In the genomic region with DNA sequence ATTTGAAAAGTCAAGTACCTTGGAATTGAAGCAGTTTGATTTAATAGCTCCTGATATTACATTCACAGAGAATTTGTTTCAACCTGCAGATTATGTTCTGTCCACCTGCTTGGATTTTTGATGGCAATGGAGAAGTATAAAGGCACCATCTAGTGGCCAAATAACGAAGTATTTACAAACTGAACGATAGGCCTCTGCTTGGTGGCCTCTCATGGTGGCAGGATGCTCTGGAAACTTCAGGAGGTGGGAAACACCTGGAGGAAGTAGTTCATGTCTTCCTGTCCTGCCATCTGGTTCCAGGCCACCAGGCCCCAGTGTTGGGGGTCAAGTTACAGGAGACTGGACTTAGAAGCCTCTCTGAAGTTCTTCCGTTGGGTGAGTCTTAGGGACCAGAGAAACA, we compare ENCODE assay signal across 9 mouse cellular contexts. TPM values are rescaled to one million over a fixed set of nuclear protein-coding genes. Genes with fewer than 3 reads are reported as not detected.
A peak's percentile ranks its signal among the peaks of the same experiment; 100 is the strongest.
DNase-seq lines count a peak whose midpoint lies in the region; ATAC-seq and TF ChIP-seq lines count a peak whose summit lies in the region.
"Had no signal": no experiment of that assay in that cellular context is flagged by ENCODE, and none has a peak within 500 bp of the region (broad histone marks: within the 10 kb centered on the region; RNA-seq: fewer than 3 reads in every experiment).

No protein-coding gene starts in this region.

- H3K4me3 ChIP-seq in left cerebral cortex, adult 2 months, result no peak overlapping the region
- no peak overlapping the region for H3K4me3 ChIP-seq in MEL (ENCODE audit: control insufficient read depth in 1 of 2, insufficient read depth in 1 of 2, low read depth in 2 of 2, low read length in 2 of 2)
- H3K4me3 ChIP-seq in intestine, postnatal 0 days (ENCODE audit: low read depth, low read length), result no peak overlapping the region
- H3K4me3 ChIP-seq: embryonic facial prominence, embryonic 15.5 days; limb, embryonic 12.5 days had no signal

- H3K9ac ChIP-seq in MEL (ENCODE audit: control insufficient read depth, low read depth, low read length, poor library complexity, severe bottlenecking), result no peak overlapping the region
- H3K9ac ChIP-seq in intestine, postnatal 0 days (ENCODE audit: low read depth, low read length), result no peak overlapping the region
- H3K9ac ChIP-seq: embryonic facial prominence, embryonic 15.5 days; limb, embryonic 12.5 days had no signal

- TF ChIP-seq RAD21 in MEL (IDR thresholded peaks at IDR 0.05; ENCODE audit: low read depth, low read length), result peak; percentile 67

- H3K4me2 ChIP-seq in intestine, postnatal 0 days (replicated peaks; ENCODE audit: low read depth), result no peak overlapping the region
- H3K4me2 ChIP-seq: embryonic facial prominence, embryonic 15.5 days; limb, embryonic 12.5 days had no signal

- WGBS in intestine, postnatal 0 days, result 26% methylated on average over 3 of the region's 3 CpGs

- no peaks in the 10 kb centered on the region for H3K4me1 ChIP-seq in MEL (ENCODE audit: control insufficient read depth in 1 of 2, insufficient read depth in 2 of 2, low read length in 2 of 2)
- H3K4me1 ChIP-seq in intestine, postnatal 0 days (replicated peaks; ENCODE audit: control insufficient read depth, insufficient read depth, low read length), result no peaks in the 10 kb centered on the region
- H3K4me1 ChIP-seq: embryonic facial prominence, embryonic 15.5 days had no signal

- DNase-seq in left cerebral cortex, adult 2 months (ENCODE audit: extremely low spot score in 1 of 2, low spot score in 2 of 2), result peak in 1 of 2 experiments; percentile 25
- no peak for DNase-seq in left cerebral cortex, postnatal 4 days
- peak; percentile 33 for DNase-seq in MEL (ENCODE audit: low read depth, low spot score)
- peak; percentile 7 for DNase-seq in cerebellum, adult 11 months
- DNase-seq in lung, postnatal 10 days, result peak; percentile 30

- TF ChIP-seq EP300 in MEL (IDR thresholded peaks at IDR 0.05; ENCODE audit: low read depth in 1 of 2, low read length in 2 of 2), result no peak

- TF ChIP-seq POLR2A in MEL (IDR thresholded peaks at IDR 0.05; ENCODE audit: control insufficient read depth in 1 of 2, insufficient read depth in 1 of 2, low read depth in 1 of 2, low read length in 2 of 2, poor library complexity in 1 of 2), result no peak

- no peak overlapping the region for H3K27ac ChIP-seq in left cerebral cortex, adult 2 months
- H3K27ac ChIP-seq in MEL (ENCODE audit: control insufficient read depth, low read depth, low read length), result no peak overlapping the region
- no peak overlapping the region for H3K27ac ChIP-seq in intestine, postnatal 0 days (ENCODE audit: low read depth, low read length)
- H3K27ac ChIP-seq: embryonic facial prominence, embryonic 15.5 days; limb, embryonic 12.5 days had no signal

- intact Hi-C loops in left cerebral cortex, adult 2 months (cut with DNase I), result loop anchor here (1.0 to 5.0 kb wide), 3 partner anchors 170 to 301 kb away; a partner anchor contains a TSS
- intact Hi-C loops in left cerebral cortex, postnatal 4 days (cut with DNase I), result loop anchor here (5.0 kb wide), 1 partner anchor 301 kb away; a partner anchor contains a TSS

- H3K9me3 ChIP-seq in MEL (replicated peaks; ENCODE audit: insufficient read depth, low read length), result no peaks in the 10 kb centered on the region
- H3K9me3 ChIP-seq in intestine, postnatal 0 days (ENCODE audit: control insufficient read depth), result no peaks in the 10 kb centered on the region
- H3K9me3 ChIP-seq: embryonic facial prominence, embryonic 15.5 days; limb, embryonic 12.5 days had no signal

- H3K79me2 ChIP-seq in MEL (ENCODE audit: control insufficient read depth, insufficient read depth, low read length, poor library complexity), result no peaks in the 10 kb centered on the region

- H3K36me3 ChIP-seq in MEL (ENCODE audit: control insufficient read depth in 1 of 2, insufficient read depth in 2 of 2, low read length in 2 of 2), result no peaks in the 10 kb centered on the region
- H3K36me3 ChIP-seq in intestine, postnatal 0 days (ENCODE audit: control insufficient read depth, insufficient read depth), result no peaks in the 10 kb centered on the region
- H3K36me3 ChIP-seq: embryonic facial prominence, embryonic 15.5 days; limb, embryonic 12.5 days had no signal

- ATAC-seq in intestine, postnatal 0 days, result no peak
- ATAC-seq in activated CD4-positive, CD25-positive, alpha-beta regulatory T cell, adult 4 months, result no peak

- H3K27me3 ChIP-seq in MEL (ENCODE audit: control insufficient read depth in 1 of 2, insufficient read depth in 2 of 2, low read length in 2 of 2), result no peaks in the 10 kb centered on the region
- no peaks in the 10 kb centered on the region for H3K27me3 ChIP-seq in intestine, postnatal 0 days (replicated peaks; ENCODE audit: control insufficient read depth, insufficient read depth, low read length)
- H3K27me3 ChIP-seq: limb, embryonic 12.5 days had no signal

- TF ChIP-seq CTCF in left cerebral cortex, adult 2 months (IDR thresholded peaks at IDR 0.05), result peak; percentile 78
- TF ChIP-seq CTCF in MEL (IDR thresholded peaks at IDR 0.05 in 2 of 3, conservative IDR thresholded peaks at IDR 0.05 in 1 of 3; ENCODE audit: control insufficient read depth in 1 of 3, insufficient read depth in 1 of 3, low read depth in 2 of 3, low read length in 3 of 3, poor library complexity in 1 of 3, severe bottlenecking in 1 of 3), result peak in 2 of 3 experiments; percentile 21 to 66; a peak in 4 of 6 replicates
- TF ChIP-seq CTCF in intestine, postnatal 0 days (IDR thresholded peaks at IDR 0.05; ENCODE audit: low read depth), result peak; percentile 80

TF ChIP-seq in MEL, 35 proteins besides CTCF, POLR2A, EP300 and RAD21:
- TF ChIP-seq MEF2A (IDR thresholded peaks at IDR 0.05; ENCODE audit: extremely low read depth, insufficient replicate concordance, low read depth, low read length, poor library complexity, severe bottlenecking), result no peak
- TF ChIP-seq ZC3H11A (IDR thresholded peaks at IDR 0.05; ENCODE audit: low read depth, low read length), result peak; percentile 54
- TF ChIP-seq SMC3 (IDR thresholded peaks at IDR 0.05; ENCODE audit: low read depth, low read length), result peak; percentile 71
- TF ChIP-seq UBTF (IDR thresholded peaks at IDR 0.05; ENCODE audit: borderline replicate concordance, insufficient read depth, low read depth, low read length), result no peak
- no peak for TF ChIP-seq ZNF384 (IDR thresholded peaks at IDR 0.05; ENCODE audit: low read depth, low read length)

RNA-seq across cellular contexts. Expression of a gene that starts 23.5 kb away (rescaled TPM):
- total RNA-seq in left cerebral cortex, adult 2 months (2021), result not detected
- total RNA-seq in left cerebral cortex, postnatal 4 days (2021), result not detected
- total RNA-seq in MEL (2012; rRNA removed), result not detected in 2 replicates
- not detected for polyA plus RNA-seq in MEL (2012; ENCODE audit: insufficient read depth in 1 of 2, insufficient read length in 2 of 2, low read depth in 1 of 2, low replicate concordance in 2 of 2, missing spikeins in 1 of 2)
- polyA plus RNA-seq in intestine, postnatal 0 days (2015; fragmentation: Nextera tagmentation; extraction: Ambion mirVana), result not detected in 2 replicates
- polyA plus RNA-seq in activated CD4-positive, CD25-positive, alpha-beta regulatory T cell, adult 4 months (2017; shearing (Covaris generic)), result not detected
- polyA plus RNA-seq: embryonic facial prominence, embryonic 15.5 days; limb, embryonic 12.5 days had no signal

RNA-seq across cellular contexts. Expression of a gene that starts 56.4 kb away (rescaled TPM):
- total RNA-seq in left cerebral cortex, adult 2 months (2021), result not detected
- total RNA-seq in left cerebral cortex, postnatal 4 days (2021), result under 1 TPM in 1 of 2 experiments, not detected in 1; 0.10 TPM
- total RNA-seq in MEL (2012; rRNA removed), result not detected in 2 replicates
- polyA plus RNA-seq in MEL (2012; ENCODE audit: insufficient read depth in 1 of 2, insufficient read length in 2 of 2, low read depth in 1 of 2, low replicate concordance in 2 of 2, missing spikeins in 1 of 2), result not detected
- polyA plus RNA-seq in intestine, postnatal 0 days (2015; fragmentation: Nextera tagmentation; extraction: Ambion mirVana), result not detected in 2 replicates
- polyA plus RNA-seq in activated CD4-positive, CD25-positive, alpha-beta regulatory T cell, adult 4 months (2017; shearing (Covaris generic)), result under 1 TPM; 0.09 to 0.25 TPM
- polyA plus RNA-seq: limb, embryonic 12.5 days had no signal
